In genomic region chr2:25262291-25262767, GRCm38 (mm10) we compare ENCODE assay signal across 7 mouse cellular contexts. TPM values are rescaled to one million over a fixed set of nuclear protein-coding genes. Genes with fewer than 3 reads are reported as not detected.
A peak's percentile ranks its signal among the peaks of the same experiment; 100 is the strongest.
DNase-seq lines count a peak whose midpoint lies in the region; ATAC-seq lines count a peak whose summit lies in the region.

Gene Tprn, plus strand, starts transcription at chr2:25262618.

- H3K9ac ChIP-seq in embryonic facial prominence, embryonic 11.5 days (replicated peaks; ENCODE audit: low read length): peak within 1 kb of the TSS; percentile 66
- peak within 1 kb of the TSS; percentile 80 for H3K9ac ChIP-seq in midbrain, embryonic 13.5 days (replicated peaks)

- peaks cover 12% of the 10 kb centered on the region for H3K27me3 ChIP-seq in embryonic facial prominence, embryonic 11.5 days (ENCODE audit: control insufficient read depth, insufficient read depth, low read length)
- H3K27me3 ChIP-seq in limb, embryonic 10.5 days (ENCODE audit: low read depth, poor library complexity, severe bottlenecking): peaks cover 29% of the 10 kb centered on the region
- H3K27me3 ChIP-seq in midbrain, embryonic 13.5 days: peaks cover 16% of the 10 kb centered on the region

- peak within 1 kb of the TSS; percentile 66 for H3K4me3 ChIP-seq in embryonic facial prominence, embryonic 11.5 days (ENCODE audit: low read depth, low read length)
- peak within 1 kb of the TSS; percentile 85 for H3K4me3 ChIP-seq in limb, embryonic 10.5 days
- H3K4me3 ChIP-seq in midbrain, embryonic 13.5 days (replicated peaks): peak within 1 kb of the TSS; percentile 80

- no peaks in the 10 kb centered on the region for H3K36me3 ChIP-seq in embryonic facial prominence, embryonic 11.5 days (replicated peaks; ENCODE audit: control insufficient read depth, insufficient read depth, low read depth, low read length)
- H3K36me3 ChIP-seq in limb, embryonic 10.5 days: no peaks in the 10 kb centered on the region
- H3K36me3 ChIP-seq in midbrain, embryonic 13.5 days: no peaks in the 10 kb centered on the region

- peaks cover 9% of the 10 kb centered on the region for H3K4me1 ChIP-seq in embryonic facial prominence, embryonic 11.5 days (ENCODE audit: control insufficient read depth, insufficient read depth, low read length)
- peaks cover 41% of the 10 kb centered on the region for H3K4me1 ChIP-seq in limb, embryonic 10.5 days
- peaks cover 52% of the 10 kb centered on the region for H3K4me1 ChIP-seq in midbrain, embryonic 13.5 days (replicated peaks)

- DNase-seq in adrenal gland, postnatal 14 days: peak; percentile 96
- DNase-seq in embryonic facial prominence, embryonic 11.5 days (ENCODE audit: low spot score): peak; percentile 97
- DNase-seq in kidney, adult 11 months: peak; percentile 98
- DNase-seq in limb, embryonic 10.5 days (ENCODE audit: low spot score): peak; percentile 90
- DNase-seq in spleen, adult 12 weeks (ENCODE audit: low spot score): peak; percentile 90

- WGBS in embryonic facial prominence, embryonic 11.5 days: 0% methylated on average over 39 of the region's 39 CpGs
- WGBS in limb, embryonic 10.5 days: under 1% methylated on average over 39 of the region's 39 CpGs
- under 1% methylated on average over 38 of the region's 39 CpGs for WGBS in midbrain, embryonic 13.5 days

- no peaks in the 10 kb centered on the region for H3K9me3 ChIP-seq in embryonic facial prominence, embryonic 11.5 days (replicated peaks; ENCODE audit: control insufficient read depth, low read length)
- H3K9me3 ChIP-seq in limb, embryonic 10.5 days (replicated peaks): no peaks in the 10 kb centered on the region
- H3K9me3 ChIP-seq in midbrain, embryonic 13.5 days: no peaks in the 10 kb centered on the region

- H3K27ac ChIP-seq in embryonic facial prominence, embryonic 11.5 days (replicated peaks; ENCODE audit: low read depth, low read length): no peak within 1 kb of the TSS
- peak within 1 kb of the TSS; percentile 80 for H3K27ac ChIP-seq in limb, embryonic 10.5 days
- peak within 1 kb of the TSS; percentile 64 for H3K27ac ChIP-seq in midbrain, embryonic 13.5 days

- ATAC-seq in embryonic facial prominence, embryonic 11.5 days (replicated peaks; ENCODE audit: insufficient number of reproducible peaks, low FRiP score, low TSS enrichment, low read depth): peak; percentile 99
- peak; percentile 89 for ATAC-seq in granulocyte monocyte progenitor cell, adult 5-6 weeks (replicated peaks; ENCODE audit: poor library complexity, severe bottlenecking)
- ATAC-seq in midbrain, embryonic 13.5 days: peak; percentile 99

- H3K4me2 ChIP-seq in embryonic facial prominence, embryonic 11.5 days (ENCODE audit: low read depth, low read length): peak within 1 kb of the TSS; percentile 93
- H3K4me2 ChIP-seq in midbrain, embryonic 13.5 days (replicated peaks): peak within 1 kb of the TSS; percentile 100

RNA-seq across cellular contexts. Expression of gene Tprn, which starts in this region (rescaled TPM):
- 10.9 and 13.4 TPM in 2 replicates for total RNA-seq in adrenal gland, postnatal 14 days (2021)
- 4.3 and 4.9 TPM in 2 replicates for polyA plus RNA-seq in embryonic facial prominence, embryonic 11.5 days (2014; fragmentation: Nextera tagmentation; extraction: Ambion mirVana)
- 15.0 and 17.2 TPM in 2 replicates for total RNA-seq in granulocyte monocyte progenitor cell, adult 5-6 weeks (2014; fragmentation: Nextera tagmentation)
- 7.1 and 8.7 TPM in 2 replicates for total RNA-seq in granulocyte monocyte progenitor cell, adult 5-6 weeks (2017)
- polyA plus RNA-seq in limb, embryonic 10.5 days (2016; fragmentation: Nextera tagmentation; extraction: Ambion mirVana): 8.7 and 9.7 TPM in 2 replicates
- 11.4 and 13.3 TPM in 2 replicates for polyA plus RNA-seq in midbrain, embryonic 13.5 days (2015; fragmentation: Nextera tagmentation; extraction: Ambion mirVana)
